Mouse (Mus musculus): Measurements from ENCODE around the gene Zxdc.

GRCm38 (mm10) chr6:90360922-90361614 lies 8.2 kb upstream of the Zxdc start:
- TF ChIP-seq CTCF (IDR thresholded peaks at IDR 0.05; ENCODE audit: borderline replicate concordance, extremely low read depth, insufficient read depth, insufficient read length) (no peak), POLR2A (IDR thresholded peaks at IDR 0.05; ENCODE audit: borderline replicate concordance, extremely low read depth, insufficient read depth, insufficient read length, poor library complexity, severe bottlenecking) (no peak)
